Mouse (Mus musculus): ENCODE measurements at regions not wholly inside any gene's neighbourhood (a gene's known extent, or its start where the extent isn't known, plus 50 kb on each side); places are given as distances from the start of the nearest gene placed in this dataset.

DNA sequence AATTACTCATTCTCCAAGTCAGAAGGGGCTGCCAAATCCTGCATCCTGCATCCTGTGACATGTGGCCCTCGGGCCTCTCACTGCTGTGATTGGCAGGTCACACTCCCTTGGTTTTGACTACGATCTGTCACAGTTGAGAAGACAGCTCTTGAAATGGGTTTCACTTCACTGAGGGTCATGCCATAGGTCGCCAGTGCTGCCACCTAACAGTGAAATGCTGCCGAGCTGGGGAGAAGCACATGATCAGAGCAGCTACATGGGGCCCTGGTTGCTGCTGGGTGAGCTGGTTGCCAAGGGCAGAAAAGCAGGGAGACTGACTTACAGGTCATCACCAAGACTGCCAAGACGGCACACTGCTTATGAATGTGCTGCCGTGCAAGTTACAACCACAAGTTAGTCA, 178.3 kb downstream of the Faxc start:
- TF ChIP-seq MXI1 (IDR thresholded peaks at IDR 0.05; ENCODE audit: low read depth, low read length) (no peak), CTCF (IDR thresholded peaks at IDR 0.05 in 2 of 3, conservative IDR thresholded peaks at IDR 0.05 in 1 of 3; ENCODE audit: control insufficient read depth in 1 of 3, insufficient read depth in 1 of 3, low read depth in 2 of 3, low read length in 3 of 3, poor library complexity in 1 of 3, severe bottlenecking in 1 of 3) (no peak), POLR2A (IDR thresholded peaks at IDR 0.05; ENCODE audit: control insufficient read depth in 1 of 2, insufficient read depth in 1 of 2, low read depth in 1 of 2, low read length in 2 of 2, poor library complexity in 1 of 2) (no peak), MAX (IDR thresholded peaks at IDR 0.05; ENCODE audit: low read length) (no peak), ZMIZ1 (IDR thresholded peaks at IDR 0.05; ENCODE audit: low read depth, low read length) (no peak), ETS1 (IDR thresholded peaks at IDR 0.05; ENCODE audit: low read depth, low read length) (no peak)

Measured in MEL (cell line).